Mouse (Mus musculus): Measurements from ENCODE around the gene 1700001O22Rik.

DNA sequence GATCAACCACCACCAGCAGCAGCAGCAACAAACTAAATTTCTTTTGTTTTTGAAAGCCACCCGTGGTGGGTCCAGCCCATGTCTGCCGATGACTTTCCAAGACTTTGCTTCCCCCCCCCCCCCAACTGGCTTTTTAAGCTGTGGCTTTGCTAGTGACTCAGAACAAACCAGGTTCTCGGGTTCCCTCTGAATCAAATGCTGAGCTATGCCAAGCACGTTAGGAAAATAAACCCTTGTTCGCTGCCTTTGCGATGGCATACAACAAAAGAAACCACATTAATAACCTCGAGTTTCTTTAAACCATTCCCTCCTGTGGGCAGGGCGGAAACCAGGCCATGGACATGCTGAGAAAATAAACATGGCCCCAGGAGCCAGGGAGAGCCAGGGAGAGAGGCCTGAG, 44.7 kb upstream of the 1700001O22Rik start:
- TF ChIP-seq POLR2A (IDR thresholded peaks at IDR 0.05; ENCODE audit: insufficient read depth, low read length) (no peak), CTCF (IDR thresholded peaks at IDR 0.05; ENCODE audit: low read depth, low read length) (no peak)
